Mouse (Mus musculus) layer of hippocampus, postnatal 25 days (tissue): Measurements from ENCODE around the gene Fbxl16. TPM values are rescaled to one million over a fixed set of nuclear protein-coding genes. Genes with fewer than 3 reads are reported as not detected.

Source experiments
- DNase-seq, 2 experiments: peaks; one replicate each; pipeline ENCODE4 v3.0.0; 2022; ENCODE audit warnings: mixed read lengths in 2 of 2, low spot score in 1 of 2; ENCODE audit errors: extremely low spot score in 1 of 2
- total RNA-seq, 2 experiments: library from RNA; stranded (reverse); gene quantifications; 2 replicates each; pipeline ENCODE4 v1.2.3; 2021

The Fbxl16 gene
- total RNA-seq = 100 to 1,000 TPM; 637 to 657 TPM

DNA sequence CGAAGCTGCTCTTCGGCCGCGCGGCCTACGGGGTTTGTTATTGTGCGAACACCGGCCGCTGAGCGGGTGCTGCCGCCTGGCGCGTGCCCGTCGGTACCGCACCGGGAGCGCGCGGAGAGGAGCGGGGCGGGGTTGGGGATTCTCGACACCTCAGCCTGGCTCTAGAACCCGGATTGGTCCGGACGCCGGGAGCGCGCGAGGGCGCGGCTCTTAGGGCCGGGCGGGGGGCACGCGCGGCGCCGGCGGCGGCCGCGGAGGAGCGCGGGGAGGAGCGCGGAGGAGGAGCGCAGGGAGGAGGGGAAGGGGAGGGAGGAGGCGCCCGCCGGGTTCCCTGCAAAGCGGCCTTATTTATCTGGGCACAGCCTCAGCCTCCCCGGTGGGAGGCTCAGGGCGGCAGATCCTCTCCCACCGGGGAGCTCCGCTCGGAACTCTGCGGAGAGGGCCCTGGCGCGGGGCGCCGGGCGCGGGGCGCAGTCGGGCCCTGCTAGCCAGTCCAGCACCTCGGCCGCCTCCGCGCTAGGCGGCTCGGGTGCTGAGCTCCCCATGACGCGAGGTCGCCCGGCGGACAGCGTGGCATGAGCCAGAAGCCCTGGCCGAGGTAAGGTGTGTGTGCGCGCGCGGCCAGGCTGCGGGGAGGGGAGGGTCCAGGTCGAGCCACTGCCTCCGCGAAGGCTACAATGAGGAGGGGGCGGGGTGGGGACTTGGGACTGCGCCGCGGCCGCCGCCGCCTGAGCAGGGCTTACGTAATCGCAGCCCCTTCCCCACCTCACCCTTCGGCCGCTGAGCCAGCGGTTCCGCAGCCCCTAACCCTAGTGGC is at the start of gene Fbxl16:
TSS of gene Fbxl16 (plus strand) at position 297 of the 817 bp plus-strand sequence.
- DNase-seq = peak; percentile 73 to 88

DNA sequence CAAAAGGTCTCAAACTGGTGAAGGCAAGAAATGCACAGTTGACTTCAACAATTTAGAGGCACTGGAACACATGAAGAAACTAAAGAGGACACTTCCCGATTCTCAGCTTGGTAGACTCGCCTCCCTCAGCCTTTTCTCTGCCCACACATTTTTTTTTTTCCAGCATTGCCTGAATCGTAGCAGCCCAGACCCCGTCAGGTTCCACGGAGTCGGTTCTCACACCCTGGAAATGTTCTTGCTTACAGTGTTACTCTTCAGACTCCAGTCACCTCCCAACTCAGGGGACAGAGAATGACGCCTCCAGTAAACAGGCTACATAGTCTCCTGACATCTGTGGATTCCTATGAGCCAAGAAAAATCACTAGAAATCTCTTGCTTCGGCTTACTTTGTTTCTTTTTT is 48.7 kb upstream of the Fbxl16 start:
- no peak for DNase-seq

DNA sequence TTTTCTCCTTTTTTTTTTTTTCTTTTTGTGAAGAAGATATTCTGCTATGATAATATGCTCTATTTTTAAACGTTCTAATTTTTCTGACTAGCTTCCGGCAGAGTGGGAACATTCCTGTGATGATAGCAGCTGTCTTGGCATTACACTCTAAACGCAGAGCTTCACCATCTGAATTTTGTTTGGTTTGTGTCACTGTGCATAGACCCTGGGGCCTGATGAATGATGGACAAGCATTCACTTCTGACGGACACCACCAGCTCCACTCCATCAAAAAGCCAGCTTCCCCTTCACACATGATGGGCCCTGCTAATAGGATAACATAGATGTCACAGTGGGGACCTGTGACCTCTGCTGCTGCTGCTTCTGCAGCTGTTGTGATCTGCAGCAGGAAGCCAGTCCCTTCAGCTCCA is 47.3 kb upstream of the Fbxl16 start:
- no peak for DNase-seq

DNA sequence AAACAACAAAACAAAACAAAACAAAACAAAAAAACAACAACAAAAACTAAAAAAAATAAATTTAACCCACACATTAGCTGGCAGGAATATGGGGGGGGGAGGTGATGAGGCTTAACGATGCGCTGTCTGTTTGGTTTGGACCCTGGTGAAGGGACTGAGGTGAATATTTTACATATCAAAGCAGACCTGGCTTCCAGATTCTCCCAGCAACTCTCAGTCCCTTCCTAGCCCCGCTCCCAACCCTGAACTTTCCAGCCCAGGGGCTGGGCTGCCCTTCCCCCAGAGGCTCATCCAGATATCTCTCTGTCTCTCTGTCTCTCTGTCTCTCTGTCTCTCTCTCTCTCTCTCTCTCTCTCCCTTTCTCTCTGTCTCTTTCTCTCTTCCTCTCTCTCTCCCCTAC is 46.3 kb upstream of the Fbxl16 start:
- no peak for DNase-seq

DNA sequence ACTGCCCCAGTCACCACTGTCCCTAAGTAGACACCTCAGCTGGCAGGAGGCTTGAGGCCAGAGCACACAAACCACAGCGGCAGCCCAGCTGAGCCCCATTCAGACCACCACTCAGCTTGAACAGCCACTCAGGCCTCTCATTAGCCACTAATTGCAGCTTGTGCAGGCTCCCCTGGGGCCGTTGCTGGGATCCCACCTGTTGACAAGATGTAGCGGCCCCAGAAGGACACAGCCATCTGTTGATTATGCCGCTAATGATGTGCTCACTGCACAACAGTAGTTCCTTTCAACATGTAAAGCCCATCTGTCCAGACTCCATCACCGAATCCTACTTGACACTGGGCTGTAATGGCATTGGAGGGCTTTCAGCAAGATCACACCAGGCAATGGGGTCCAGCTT is 43.0 kb upstream of the Fbxl16 start:
- no peak for DNase-seq

DNA sequence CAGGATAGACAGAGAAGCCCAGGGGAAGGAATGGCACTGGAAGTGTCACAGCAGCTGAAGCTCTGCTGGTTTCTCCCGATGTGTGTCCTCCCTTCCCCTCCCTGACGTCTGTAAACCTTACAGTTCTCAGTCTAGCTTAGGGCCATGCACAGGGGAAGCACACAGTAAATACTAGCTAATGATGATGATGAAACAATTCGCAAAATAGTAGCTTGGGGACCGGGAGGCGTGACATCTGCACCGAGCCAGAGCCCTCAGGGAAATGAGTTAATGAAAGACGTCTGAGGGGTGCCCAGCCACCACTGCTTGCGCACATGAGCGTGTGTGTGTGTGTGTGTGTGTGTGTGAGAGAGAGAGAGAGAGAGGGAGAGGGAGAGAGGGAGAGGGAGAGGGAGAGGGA is 39.6 kb upstream of the Fbxl16 start:
- DNase-seq = no peak

DNA sequence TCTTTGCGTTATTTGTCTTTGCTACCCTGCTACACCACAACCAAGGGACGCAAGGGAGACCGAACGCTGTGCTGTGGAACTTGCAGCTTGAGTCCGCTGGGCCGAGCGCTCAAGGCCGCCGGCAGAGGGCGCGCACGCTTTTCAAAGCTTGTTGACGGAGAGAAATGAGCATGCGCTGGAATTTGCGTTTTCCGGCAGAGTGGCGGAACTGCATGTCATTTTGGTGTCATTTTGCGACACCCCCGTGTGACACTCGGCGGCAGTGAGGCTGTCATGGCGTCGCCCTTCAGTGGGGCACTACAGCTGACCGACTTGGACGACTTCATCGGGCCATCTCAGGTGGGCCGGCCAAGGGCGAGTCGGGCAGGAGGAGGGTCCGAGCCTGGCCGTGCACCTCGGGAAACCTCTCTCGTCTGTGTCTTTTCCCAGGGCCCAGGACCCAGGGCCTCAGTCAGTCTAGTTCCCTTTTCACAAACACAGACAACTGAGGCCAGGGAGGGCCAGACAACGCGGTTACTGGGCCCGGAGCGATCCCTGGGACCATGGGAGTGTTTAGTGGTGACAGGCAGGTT is 35.2 kb upstream of the Fbxl16 start, which contains the start of gene Narfl:
TSS of gene Narfl (plus strand) at position 228 of the 572 bp plus-strand sequence.
- peak; percentile 99 to 100 for DNase-seq

DNA sequence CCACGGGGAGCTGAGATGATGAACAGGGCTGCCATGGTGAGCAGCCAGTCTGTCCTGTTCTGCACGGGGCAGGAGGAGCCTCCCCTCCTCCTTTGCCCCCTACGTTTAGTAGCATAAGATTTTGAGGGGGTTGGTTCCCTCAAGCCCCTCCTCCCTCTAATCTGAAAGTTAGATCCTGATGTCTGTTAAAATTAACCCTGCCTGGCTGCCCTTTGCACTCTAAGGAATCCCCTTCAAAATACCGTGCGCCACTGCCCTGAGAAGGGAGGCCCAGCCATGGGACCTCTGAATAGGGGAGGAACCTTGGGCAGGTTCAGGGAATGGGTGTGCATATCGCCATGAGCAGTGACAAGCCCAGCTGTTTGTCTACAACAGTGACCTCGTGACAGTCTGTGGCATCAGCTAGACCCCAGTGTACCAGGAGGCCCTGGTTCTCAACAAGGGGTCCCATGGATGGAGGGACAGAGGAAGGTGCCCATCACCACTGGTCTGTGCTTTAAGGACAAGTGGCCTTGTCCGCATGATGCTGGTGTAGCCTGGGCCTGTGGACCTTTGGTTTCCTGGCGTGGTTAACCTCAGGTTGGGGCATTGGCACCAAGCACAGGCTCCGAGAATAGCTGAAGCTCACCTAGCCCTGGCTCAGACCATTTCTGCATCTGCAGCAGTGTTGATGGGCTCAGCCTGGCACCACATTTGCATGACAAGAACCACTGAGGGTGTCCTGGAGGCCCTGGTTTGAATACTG is 33.4 kb upstream of the Fbxl16 start:
- DNase-seq = no peak

DNA sequence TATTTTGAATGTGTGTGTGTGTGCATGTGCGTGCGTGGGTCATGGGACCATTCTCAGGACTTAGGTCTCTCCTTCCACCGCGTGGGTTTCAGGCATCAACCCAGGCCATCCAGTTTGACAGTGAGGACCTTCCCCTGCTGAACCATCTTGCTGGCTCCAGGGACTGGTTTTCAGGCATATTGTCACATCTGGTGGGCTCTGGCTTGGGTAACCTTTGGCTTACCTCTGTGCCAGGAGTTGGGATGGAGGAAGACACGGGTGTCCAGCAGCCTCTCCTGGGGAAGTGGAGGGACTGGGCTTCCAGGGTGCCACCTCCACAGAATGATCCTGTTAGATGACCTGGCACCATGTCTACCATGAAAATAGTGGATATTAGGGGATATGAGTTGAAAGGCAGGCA is 30.9 kb upstream of the Fbxl16 start:
- no peak for DNase-seq

DNA sequence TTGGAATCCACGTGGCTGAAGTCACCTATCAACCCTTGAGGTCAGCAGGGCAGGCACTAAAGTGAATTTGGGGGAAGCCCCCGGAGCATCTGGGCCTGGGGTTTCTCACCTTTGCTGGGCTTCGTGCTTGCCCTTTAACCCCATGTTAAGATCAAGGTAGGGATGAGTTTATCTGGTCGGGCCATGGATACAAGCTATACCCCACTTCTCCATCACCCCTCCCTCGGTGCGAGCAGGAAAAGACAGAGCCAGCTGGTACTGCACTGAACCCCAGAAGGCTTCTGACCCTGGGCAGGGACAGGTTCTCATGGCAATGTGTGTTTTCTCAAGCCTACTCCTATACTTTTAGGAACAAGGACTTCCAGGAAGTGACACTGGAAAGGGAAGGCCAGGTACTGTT is 27.5 kb upstream of the Fbxl16 start:
- no peak for DNase-seq

DNA sequence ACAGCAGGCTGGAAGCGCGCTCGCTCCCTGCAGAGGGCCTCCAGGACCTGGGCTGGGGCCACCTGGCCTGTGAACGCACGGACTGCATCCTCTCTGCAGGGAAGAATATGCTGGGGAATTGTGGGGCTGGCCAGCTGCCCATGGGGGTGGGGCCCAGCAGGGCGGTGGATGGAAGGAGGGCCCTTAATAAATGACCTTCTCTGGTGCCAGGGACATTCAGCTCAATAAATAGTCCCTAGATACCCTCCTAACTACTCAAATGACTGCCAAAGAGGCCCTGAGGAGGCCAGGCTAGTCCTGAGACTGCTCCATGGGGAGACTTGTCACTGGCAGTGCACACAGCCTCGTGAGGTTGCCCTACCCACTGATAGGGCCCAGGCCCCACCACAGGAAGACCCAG is 25.8 kb upstream of the Fbxl16 start:
- DNase-seq = peak in 1 of 2 experiments; percentile 29

DNA sequence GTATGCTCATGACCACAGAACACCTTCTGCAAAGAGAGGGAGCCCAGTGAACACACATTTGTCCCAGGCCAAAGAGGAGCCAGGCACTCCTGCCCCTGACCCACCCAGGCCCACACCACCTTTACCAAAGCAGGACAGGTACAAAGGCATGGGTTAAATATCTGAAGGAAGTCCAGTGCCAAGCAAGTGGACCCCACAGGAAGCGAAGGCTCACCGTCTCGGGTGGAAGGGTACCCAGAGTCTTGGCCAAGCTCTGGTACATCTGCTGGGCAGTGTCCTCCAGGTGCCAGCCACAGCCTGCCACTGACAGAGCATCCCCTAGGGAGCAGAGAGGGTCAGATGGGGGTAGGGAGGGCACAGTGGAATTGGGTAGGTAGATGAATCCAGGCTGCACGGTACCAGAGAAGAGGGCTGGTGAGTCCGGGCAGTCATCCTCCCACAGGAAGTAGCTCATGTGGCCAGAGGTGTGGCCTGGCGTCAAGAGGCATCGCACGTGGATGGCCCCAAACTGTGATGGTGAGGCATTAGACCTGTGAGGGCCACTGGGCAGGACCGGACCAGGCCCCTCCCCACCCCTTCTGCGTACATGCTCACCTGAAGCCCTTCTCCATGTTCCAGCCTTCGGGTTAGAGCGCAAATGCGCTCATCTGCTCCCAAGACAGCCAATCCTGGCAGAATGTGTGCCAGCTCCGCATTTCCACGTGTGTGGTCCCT is 24.9 kb upstream of the Fbxl16 start:
- DNase-seq = peak in 1 of 2 experiments; percentile 12

DNA sequence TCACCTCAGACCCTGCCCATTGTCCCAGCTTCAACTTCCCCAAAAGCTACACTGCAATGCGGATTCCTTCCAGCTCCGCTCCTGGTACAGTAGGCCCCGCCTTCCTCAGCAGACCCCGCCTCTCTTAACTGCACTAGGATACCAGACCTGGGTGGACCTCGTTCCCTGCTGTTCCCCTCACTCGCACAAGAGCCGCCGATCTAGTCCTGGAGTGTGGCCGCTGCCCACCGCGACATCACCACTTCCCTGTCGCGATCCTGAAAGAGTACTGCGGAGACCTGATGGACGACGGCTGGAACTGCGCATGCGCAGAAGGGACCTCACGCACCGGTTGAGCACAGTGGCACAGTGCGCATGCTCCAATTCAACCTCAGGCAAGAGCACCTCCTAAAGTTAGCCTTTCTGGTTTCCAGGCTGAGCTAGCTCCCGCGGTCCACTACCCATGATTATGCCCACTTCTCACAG is 23.6 kb upstream of the Fbxl16 start, which contains the start of gene Haghl:
TSS of gene Haghl (minus strand) at position 393 of the 465 bp plus-strand sequence.
- DNase-seq = peak; percentile 96 to 97

DNA sequence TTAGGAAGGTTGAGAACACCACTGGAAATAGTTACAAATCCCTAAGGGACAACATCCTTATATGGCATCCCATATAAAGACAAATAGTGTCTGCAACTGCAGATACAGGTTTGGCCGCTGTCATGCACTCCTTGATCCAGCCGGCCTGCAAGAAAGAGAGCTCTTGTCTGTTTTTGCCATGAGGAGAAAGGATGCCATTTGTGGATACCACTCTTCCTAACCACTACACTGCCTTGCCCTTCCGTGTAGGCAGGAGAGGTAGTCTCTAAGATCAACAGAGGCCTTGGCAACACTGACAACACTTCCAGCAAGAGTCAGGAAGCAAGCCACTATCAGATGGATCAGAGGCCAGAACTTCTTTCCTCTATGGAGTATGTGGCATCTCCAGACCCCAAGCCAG is 22.6 kb upstream of the Fbxl16 start, which contains the start of gene Ccdc78:
TSS of gene Ccdc78 (plus strand) at position 301 of the 400 bp plus-strand sequence.
- DNase-seq = no peak

DNA sequence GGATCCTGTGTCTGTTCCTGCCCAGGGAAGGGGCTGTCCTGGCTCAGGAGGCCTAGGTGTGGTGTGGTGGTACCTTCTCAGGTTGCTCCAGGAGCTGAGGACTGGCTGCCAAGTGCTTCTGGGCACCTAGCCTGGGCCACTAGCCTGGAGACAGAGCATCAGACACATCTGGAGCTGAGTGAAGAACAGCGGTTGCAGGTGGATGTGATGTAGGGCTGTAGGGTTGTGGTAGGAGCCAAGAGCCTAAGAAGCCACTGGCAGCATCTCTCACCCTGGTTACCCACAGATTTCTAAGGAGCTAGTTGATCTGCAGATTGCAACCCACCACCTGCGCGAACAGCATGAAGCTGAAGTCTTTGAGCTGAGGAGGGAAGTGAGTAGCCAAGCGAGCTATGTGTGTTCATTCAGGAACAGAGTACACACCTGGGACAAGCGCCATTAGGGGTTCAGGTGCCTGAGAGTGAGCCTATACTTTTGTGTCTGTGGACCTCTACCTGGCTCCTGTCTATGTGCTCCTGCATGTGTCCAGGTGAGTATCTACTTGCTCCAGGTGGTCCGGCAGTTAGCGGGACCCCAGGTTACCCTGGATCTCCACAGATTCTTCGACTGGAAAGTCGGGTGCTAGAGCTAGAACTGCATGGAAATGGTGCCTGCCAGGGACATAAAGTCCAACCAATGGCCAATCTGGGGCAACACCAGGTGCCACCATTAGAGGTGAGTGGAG is 21.9 kb upstream of the Fbxl16 start:
- peak in 1 of 2 experiments; percentile 5 for DNase-seq

DNA sequence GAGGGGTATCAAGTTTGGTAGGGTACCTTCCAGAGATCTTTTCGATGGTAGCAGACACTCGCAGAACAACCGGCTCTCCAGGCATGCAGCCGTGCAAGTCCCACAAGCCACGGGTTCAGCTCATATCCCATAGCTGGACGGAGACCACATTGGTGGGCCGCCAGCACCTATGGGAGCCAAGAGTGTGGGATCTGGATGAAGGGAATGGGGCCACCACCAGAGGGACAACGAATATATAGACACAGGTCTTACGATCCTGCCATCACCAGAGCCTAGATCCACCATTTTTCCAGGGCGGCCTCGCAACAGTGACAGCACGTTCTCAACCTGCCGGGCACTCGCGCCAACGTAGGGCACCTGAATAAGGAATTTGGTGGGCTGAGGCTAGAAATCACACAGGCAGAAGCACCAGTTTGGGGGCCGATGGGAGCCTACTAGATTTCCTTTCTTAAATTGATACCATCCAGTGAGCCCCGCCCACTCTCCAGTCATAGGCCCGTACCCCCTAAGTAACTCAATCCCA is 17.5 kb upstream of the Fbxl16 start:
- DNase-seq = peak in 1 of 2 experiments; percentile 17

DNA sequence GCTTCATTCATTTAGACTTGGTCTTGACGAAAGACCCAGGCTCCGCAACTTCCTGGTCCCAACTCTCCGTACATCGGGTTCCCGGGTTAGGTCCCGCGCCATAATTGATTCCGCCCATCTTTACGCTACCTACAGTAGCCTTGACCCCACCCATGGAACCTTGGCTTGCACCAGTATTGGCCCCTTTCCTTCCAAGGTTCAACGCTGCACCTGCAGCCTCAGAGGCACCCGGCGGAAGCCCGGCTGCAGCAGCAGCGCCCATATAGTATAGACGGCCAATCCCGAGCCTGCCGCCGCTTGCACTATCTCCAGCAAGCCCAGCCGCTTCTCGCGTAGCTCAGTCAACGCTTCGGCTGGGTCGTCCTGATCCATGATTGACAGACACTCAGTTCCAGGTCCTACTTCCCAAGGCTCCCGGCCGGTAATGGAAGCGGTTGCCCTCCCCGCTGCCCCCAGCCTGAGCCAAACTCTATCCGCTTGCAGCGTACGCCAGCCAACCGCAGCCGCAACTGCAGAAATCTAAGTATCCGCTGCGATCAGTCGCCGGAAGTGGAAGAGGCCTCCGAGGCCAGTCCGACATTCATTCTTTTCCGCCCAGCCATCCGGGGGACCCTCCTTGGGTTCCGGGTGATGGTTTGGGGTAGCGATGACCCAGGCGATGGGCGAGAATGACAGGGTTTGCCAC is 16.9 kb upstream of the Fbxl16 start:
- DNase-seq = peak; percentile 84 to 88

DNA sequence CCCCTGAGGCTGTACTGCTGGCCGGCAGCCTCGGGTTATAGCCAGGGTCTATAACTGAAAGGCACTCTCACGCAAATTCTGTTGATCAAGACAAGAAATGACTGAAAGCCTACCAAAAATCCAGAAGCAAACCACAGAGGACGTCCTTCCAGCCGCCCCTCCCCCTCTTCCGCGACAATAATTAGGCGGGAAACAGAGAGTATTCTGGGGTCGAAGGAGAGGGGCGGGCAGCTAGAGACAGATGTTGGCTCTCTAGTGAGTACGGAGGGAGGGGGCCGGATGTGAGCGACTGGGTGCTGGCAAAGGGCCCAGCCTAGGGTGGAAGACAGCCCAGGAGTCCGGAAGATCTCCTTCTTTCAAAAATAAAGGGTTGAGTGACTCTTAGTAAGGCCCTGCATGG is 16.3 kb upstream of the Fbxl16 start, which contains the start of gene Fam173a:
TSS of gene Fam173a (minus strand) at position 287 of the 400 bp plus-strand sequence.
- DNase-seq = peak; percentile 52 to 61

DNA sequence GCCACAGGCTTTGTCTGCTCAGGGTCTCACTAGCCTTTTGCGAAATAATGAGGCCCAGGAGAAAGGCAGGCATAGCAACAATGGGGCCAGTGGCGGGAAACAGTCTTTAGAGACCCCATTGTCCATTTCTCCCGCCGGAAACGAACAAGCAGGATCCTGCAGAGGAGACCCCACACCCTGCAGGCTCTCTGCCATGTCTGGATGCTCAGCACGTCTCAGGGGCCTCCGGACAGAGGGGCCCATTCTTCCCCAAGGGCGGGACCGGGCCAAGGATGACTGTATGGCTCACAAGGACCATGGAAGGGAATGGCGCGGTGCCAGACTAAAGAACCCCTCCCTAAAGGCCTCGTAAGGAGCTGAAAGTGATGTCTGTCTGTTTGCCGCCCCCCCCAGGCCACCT is 14.7 kb upstream of the Fbxl16 start:
- no peak for DNase-seq
